Mouse (Mus musculus) erythroblast, embryonic 14.5 days (primary cell): ENCODE measurements around the gene Pde8a. TPM values are rescaled to one million over a fixed set of nuclear protein-coding genes. Genes with fewer than 3 reads are reported as not detected.

ENCODE experiments used
- H3K27me3 ChIP-seq: 2 replicates; pipeline ENCODE4 v1.6.1; 2012; ENCODE audit warnings: inconsistent platforms; ENCODE audit not compliant: control insufficient read depth
- H3K36me3 ChIP-seq: 2 replicates; pipeline ENCODE4 v1.6.1; 2012; ENCODE audit warnings: mild to moderate bottlenecking, inconsistent platforms; ENCODE audit not compliant: control insufficient read depth
- H3K4me1 ChIP-seq: 2 replicates; pipeline ENCODE4 v1.6.1; 2012; ENCODE audit warnings: inconsistent platforms; ENCODE audit not compliant: control insufficient read depth
- H3K4me3 ChIP-seq: replicated peaks from 2 replicates; pipeline ENCODE3; 2012; ENCODE audit warnings: moderate library complexity, mild to moderate bottlenecking, inconsistent platforms
- H3K9me3 ChIP-seq: 2 replicates; pipeline ENCODE4 v1.6.1; 2012; ENCODE audit warnings: low read length, inconsistent platforms, mixed read lengths; ENCODE audit not compliant: control insufficient read depth
- GATA1 ChIP-seq: IDR thresholded peaks from 2 replicates; pipeline ENCODE4 v1.6.1; 2012; ENCODE audit warnings: low read length, inconsistent platforms, mixed read lengths
- TAL1 ChIP-seq: IDR thresholded peaks from 3 replicates; pipeline ENCODE4 v1.6.1; 2012; ENCODE audit warnings: low read length, inconsistent platforms, mixed read lengths
- polyA plus RNA-seq: library from polyadenylated mRNA; stranded (reverse); fragments of >175 nt; gene quantifications from 2 replicates; pipeline ENCODE4 v1.2.3, GENCODE M21; 2012

Gene Pde8a
- not detected in 2 replicates for polyA plus RNA-seq

DNA sequence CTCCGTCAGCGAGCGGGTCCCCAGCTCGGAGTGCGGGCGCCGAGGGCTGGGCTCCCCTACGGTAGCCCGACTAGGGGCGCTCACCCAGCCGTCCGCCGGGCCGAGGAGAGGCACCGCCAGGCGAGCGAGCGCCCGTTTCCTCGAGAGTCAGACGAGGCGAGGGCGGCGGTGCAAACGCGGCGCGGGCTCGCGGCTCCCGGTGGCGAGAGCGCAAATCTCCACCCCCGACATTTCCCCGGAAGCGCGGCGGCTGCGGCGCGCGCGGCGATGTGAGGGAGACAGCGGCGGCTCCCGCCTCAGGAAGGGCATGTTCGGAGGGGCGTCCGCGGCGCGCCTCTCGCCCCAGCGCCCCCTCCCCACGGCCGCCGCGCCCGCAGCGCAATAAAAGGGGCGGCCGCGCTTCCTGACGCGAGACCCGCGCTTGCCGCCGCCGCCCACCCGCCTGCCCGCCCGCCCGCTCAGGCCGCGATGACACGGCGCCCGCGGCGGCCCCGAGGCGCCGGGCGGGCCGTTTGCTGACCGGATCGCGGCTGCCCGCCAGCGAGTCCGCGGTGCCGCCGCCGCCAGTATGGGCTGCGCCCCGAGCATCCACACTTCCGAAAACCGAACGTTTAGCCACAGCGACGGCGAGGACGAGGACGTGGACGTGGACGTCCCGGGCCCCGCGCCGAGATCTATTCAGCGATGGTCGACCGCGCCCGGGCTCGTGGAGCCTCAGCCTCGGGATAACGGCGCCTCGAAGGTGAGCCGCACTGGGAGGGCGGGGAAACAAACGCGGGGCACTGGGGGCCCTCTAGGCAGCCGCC lies at the start of gene Pde8a:
Pde8a (plus strand) TSS at position 250 of the 806 bp plus-strand sequence.
- Histone ChIP-seq H3K36me3 (no peaks in the 10 kb centered on the region), H3K4me3 (peak within 1 kb of the TSS; percentile 53), H3K9me3 (peaks cover 13% of the 10 kb centered on the region; the same call in 1 of the 2 replicates), H3K27me3 (peaks cover 75% of the 10 kb centered on the region), H3K4me1 (peaks cover 18% of the 10 kb centered on the region)
- TF ChIP-seq GATA1 = no peak
- TF ChIP-seq TAL1 = no peak

DNA sequence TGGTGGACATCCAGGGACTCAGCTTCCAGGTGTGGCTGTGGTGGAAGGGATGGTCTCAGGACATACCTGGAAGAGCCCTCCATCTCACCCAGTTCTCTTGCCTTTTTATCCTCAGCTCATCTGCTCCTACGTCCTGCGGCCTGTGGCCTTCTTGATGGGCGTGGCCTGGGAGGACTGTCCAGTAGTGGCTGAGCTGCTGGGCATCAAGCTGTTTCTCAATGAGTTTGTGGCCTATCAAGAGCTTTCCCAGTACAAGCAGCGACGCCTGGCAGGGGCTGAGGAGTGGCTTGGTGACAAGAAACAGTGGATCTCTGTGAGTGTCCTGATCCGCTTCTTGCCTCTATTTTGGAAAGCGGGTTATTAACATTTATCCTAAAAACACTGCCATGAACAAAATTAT lies 49.0 kb upstream of the Pde8a start:
- no peaks in the 10 kb centered on the region for H3K27me3 ChIP-seq
- H3K9me3 ChIP-seq = no peaks in the 10 kb centered on the region
- H3K4me3 ChIP-seq = no peak overlapping the region
- no peaks in the 10 kb centered on the region for H3K4me1 ChIP-seq
- no peaks in the 10 kb centered on the region for H3K36me3 ChIP-seq
- TF ChIP-seq TAL1 (no peak), GATA1 (no peak)

DNA sequence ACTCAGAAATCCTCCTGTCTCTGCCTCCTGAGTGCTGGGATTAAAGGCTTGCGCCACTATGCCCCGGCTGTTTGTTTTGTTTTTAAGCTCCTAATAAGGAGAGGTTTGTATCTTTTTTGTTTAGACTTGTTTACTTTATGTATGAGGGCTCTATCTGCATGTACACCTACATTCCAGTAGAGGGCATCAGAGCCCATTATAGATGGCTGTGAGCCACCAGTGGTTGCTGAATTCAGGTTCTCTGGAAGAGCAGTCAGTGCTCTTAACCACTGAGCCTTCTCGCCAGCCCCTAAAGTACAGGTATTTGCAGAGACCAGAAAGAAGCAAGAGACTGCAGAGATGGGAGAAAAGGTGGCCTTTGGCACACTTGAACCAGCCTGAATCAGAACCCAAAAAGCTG lies 46.3 kb upstream of the Pde8a start:
- no peaks in the 10 kb centered on the region for H3K9me3 ChIP-seq
- TF ChIP-seq GATA1 (no peak), TAL1 (no peak)
- H3K27me3 ChIP-seq = no peaks in the 10 kb centered on the region
- H3K4me1 ChIP-seq = no peaks in the 10 kb centered on the region
- no peaks in the 10 kb centered on the region for H3K36me3 ChIP-seq
- no peak overlapping the region for H3K4me3 ChIP-seq

DNA sequence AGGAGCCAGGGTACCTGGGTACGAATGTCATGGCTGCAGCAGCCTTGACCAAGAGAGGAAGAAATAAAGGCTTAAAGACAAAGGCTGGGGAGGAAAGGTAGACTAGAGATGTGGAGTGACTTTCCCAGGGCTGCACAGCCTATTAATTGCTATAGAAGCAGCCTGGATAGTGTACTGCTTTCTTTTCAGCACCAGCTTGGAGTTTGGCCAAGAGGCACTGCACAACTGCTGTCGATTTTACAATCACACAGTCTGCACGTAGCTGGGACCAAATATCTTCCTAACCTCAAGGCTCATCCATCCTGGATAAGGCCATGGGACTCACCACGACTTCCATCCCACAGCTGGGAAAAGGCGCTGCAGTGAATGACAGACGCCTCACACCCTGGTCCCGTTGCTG lies 44.0 kb upstream of the Pde8a start:
- no peaks in the 10 kb centered on the region for H3K9me3 ChIP-seq
- no peaks in the 10 kb centered on the region for H3K36me3 ChIP-seq
- no peak overlapping the region for H3K4me3 ChIP-seq
- no peak for TF ChIP-seq TAL1
- no peak for TF ChIP-seq GATA1
- no peaks in the 10 kb centered on the region for H3K4me1 ChIP-seq
- no peaks in the 10 kb centered on the region for H3K27me3 ChIP-seq

DNA sequence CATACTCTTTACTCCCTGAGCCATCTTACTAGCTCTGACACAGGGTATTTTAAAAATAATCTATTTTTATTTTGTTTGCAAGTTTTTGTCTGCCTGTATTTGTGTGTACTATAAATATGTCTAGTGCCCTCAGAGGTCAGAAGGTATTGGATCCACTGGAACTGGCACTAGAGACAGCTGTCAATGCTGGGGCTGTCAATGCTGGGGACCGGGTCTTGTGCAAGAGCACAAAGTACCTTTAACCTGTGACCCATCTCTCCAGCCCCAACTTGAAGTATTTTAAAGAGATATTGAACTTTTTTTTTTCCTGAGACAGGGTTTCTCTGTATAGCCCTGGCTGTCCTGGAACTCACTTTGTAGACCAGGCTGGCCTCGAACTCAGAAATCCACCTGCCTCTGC lies 39.5 kb upstream of the Pde8a start:
- H3K36me3 ChIP-seq = no peaks in the 10 kb centered on the region
- no peaks in the 10 kb centered on the region for H3K27me3 ChIP-seq
- H3K4me3 ChIP-seq = no peak overlapping the region
- H3K4me1 ChIP-seq = no peaks in the 10 kb centered on the region
- H3K9me3 ChIP-seq = no peaks in the 10 kb centered on the region
- TF ChIP-seq TAL1 (no peak), GATA1 (no peak)

DNA sequence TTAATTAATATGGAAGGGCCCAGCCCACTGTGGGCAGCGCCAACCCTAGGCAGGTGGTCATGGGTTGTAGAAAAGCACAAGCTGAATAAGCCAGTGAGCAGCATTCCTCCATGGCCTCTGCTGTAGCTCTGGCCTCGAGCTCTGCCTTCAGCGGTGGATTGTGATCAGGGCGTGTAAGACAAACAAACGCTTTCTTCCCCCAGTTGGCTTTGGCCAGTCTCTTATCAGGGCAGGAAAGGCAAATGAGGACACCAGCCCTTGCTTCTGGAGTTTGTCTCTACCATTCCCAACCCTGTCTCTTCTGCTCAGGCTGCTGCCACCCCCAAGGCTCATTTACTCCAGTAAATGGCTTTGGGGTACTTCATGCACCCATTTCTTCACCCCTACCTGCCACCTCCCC lies 38.7 kb upstream of the Pde8a start:
- no peak for TF ChIP-seq GATA1
- no peak for TF ChIP-seq TAL1
- Histone ChIP-seq H3K9me3 (no peaks in the 10 kb centered on the region), H3K4me3 (no peak overlapping the region), H3K4me1 (no peaks in the 10 kb centered on the region), H3K36me3 (no peaks in the 10 kb centered on the region), H3K27me3 (no peaks in the 10 kb centered on the region)

DNA sequence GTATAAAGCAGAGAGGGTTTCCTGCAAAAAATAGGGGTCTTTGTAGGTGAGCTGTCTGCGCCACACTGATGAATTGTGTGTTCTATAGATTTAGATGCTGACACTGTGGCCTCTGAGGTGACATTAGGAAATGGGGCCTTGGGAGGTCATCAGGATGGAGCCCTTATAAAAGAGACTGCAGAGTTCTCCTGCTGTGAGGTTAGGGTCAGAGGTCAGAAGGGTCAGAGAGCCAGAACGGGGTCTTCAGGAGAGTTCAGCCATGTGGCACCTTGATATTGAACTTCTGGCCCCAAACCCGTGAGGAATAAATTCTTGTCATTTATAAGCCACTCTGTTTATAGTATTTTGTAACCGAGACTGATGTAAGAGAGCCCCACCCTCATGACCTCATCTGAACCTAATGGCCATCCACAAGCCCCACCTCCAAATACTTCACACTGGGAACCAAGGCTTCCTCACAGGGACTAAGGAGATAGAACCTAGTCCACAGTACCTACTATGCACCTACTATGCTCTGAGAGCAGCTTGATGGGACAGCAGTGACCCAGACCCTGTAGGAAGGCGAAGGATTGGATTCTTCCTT lies 37.1 kb upstream of the Pde8a start:
- H3K4me1 ChIP-seq = no peaks in the 10 kb centered on the region
- no peaks in the 10 kb centered on the region for H3K36me3 ChIP-seq
- no peaks in the 10 kb centered on the region for H3K9me3 ChIP-seq
- no peak for TF ChIP-seq TAL1
- no peak for TF ChIP-seq GATA1
- H3K4me3 ChIP-seq = no peak overlapping the region
- H3K27me3 ChIP-seq = no peaks in the 10 kb centered on the region

DNA sequence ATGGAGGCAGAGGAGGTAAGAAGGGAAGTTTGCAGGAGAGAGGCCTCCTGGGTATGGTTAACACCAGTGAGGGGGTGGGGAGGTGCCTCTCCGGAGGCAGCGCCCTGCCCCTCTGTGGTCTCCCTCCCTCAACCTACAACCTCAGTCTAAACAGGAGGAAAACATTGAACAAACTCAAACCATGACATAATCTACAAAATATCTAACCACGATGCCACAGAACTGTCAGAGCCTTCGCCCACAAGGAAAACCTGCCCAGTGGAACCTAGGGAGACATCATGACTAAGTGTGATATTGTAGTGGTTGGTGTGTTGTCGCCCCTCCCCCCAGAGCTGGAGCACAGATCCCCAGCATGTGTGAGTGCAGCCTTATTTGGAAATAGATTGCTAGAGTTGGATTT lies 33.9 kb upstream of the Pde8a start:
- Histone ChIP-seq H3K36me3 (no peaks in the 10 kb centered on the region), H3K9me3 (no peaks in the 10 kb centered on the region; the same call in 1 of the 2 replicates), H3K27me3 (no peaks in the 10 kb centered on the region), H3K4me1 (no peaks in the 10 kb centered on the region), H3K4me3 (no peak overlapping the region)
- no peak for TF ChIP-seq GATA1
- TF ChIP-seq TAL1 = no peak

DNA sequence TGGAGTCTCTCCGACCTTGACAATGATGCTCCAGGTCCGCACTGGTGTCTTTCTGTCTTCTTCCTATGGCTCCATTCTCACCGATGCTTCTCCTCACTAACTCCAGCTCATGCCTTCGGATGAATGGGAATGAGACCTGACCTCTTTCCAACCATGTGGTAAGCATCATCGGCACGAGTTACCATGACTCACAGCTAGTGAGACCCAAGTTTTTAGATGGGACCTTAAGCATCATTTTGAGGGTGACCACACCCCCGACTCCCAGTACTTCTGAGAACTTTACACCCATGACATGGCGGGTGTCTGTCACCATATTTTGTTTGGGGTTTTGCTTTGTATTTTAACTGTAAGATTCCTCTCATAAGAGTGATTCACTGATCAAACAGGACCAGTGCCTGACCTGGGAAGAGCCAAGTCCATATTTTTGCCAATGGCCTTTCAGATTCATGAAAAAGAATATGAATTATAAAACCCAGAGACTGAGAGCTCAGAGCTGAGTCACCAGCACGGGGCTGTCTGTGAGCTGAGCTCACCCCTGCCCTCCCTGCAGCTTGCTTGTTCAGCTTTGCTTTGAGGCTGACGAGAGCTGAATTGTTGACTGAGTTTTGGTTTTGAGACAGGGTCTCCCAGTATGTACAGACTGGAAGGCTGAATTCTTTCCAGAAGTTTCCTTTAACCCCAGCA lies 30.8 kb upstream of the Pde8a start:
- H3K4me1 ChIP-seq = no peaks in the 10 kb centered on the region
- H3K9me3 ChIP-seq = peaks cover 2% of the 10 kb centered on the region; the same call in 1 of the 2 replicates
- no peak overlapping the region for H3K4me3 ChIP-seq
- H3K36me3 ChIP-seq = no peaks in the 10 kb centered on the region
- no peak for TF ChIP-seq TAL1
- no peak for TF ChIP-seq GATA1
- no peaks in the 10 kb centered on the region for H3K27me3 ChIP-seq
